Mouse (Mus musculus): ENCODE measurements around the gene Pcsk5.

- no peak for TF ChIP-seq CTCF (IDR thresholded peaks at IDR 0.05; ENCODE audit: extremely low read depth, insufficient read depth, low read length)
- TF ChIP-seq POLR2A (IDR thresholded peaks at IDR 0.05; ENCODE audit: extremely low read depth, insufficient read depth, low read length): no peak
Measured at GRCm38 (mm10) chr19:17788617-17789317, 48.7 kb downstream of the Pcsk5 start.

All from cortical plate, adult 2 months (tissue).